Mouse (Mus musculus): ENCODE measurements around the gene Tnfrsf12a. TPM values are rescaled to one million over a fixed set of nuclear protein-coding genes. Genes with fewer than 3 reads are reported as not detected.

Gene Tnfrsf12a
- total RNA-seq, 2 experiments from 2014 or later, result 59.4 to 101 TPM

DNA sequence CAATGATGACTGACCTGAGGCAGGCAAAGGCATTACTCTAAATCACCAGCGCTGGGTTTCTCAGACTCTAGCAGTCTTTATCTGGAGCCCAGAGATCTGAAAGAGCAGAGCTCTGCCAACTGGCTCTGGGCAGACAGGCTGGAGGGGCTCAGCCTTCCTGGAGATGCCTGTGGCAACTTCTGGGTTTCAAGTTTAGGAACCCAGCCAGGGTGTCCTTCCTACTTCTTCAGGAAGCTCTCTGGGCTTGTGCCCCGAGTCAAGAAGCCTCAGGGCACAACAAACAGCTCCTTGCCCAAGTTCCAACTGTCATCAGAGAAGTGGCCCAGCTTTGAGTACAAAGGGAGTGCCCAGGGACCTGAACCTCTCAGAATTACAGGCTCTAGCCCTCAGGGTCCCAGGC, 22.9 kb downstream of the Tnfrsf12a start:
- intact Hi-C loops (cut with DNase I), result no loop called here
- no peak for DNase-seq

DNA sequence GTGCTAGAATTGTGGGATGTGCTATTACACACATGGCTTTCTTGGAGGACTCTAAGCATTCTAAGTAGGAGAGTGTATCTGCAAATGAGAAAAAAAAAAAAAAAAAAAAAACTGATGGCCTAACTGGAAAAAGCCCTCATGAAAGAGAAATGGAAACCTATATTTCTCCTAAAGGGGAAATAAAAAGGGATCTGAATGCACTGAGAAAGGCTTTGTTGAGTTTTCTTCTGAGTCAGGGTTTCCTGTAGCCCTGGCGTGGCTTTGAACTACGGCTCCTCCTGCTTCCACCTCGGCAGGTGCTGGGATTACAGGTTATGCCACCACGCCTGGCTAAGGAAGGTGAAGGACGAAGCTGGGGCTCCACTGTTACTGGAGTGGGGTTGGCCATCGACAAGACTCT, 23.3 kb downstream of the Tnfrsf12a start:
- intact Hi-C loops (cut with DNase I), result no loop called here
- no peak for DNase-seq

GRCm38 (mm10) chr17:23653324-23653723, 23.9 kb downstream of the Tnfrsf12a start:
- intact Hi-C loops (cut with DNase I), result no loop called here
- no peak for DNase-seq

- intact Hi-C loops (cut with DNase I), result no loop called here
- DNase-seq, result no peak
Observed at GRCm38 (mm10) chr17:23651363-23651762, 25.9 kb downstream of the Tnfrsf12a start.

GRCm38 (mm10) chr17:23645894-23646293, 31.4 kb downstream of the Tnfrsf12a start:
- intact Hi-C loops (cut with DNase I), result no loop called here
- no peak for DNase-seq

- intact Hi-C loops (cut with DNase I), result no loop called here
- DNase-seq, result no peak
Observed at GRCm38 (mm10) chr17:23644613-23645495, 32.4 kb downstream of the Tnfrsf12a start, which contains the start of gene Mmp25. Gene Mmp25 (minus strand): TSS chr17:23645277.

- intact Hi-C loops (cut with DNase I), result loop anchor here (2.0 kb wide), 1 partner anchor 60 kb away; no protein-coding TSS in a partner anchor
Observed at GRCm38 (mm10) chr17:23631241-23631640, 46.0 kb downstream of the Tnfrsf12a start.

DNA sequence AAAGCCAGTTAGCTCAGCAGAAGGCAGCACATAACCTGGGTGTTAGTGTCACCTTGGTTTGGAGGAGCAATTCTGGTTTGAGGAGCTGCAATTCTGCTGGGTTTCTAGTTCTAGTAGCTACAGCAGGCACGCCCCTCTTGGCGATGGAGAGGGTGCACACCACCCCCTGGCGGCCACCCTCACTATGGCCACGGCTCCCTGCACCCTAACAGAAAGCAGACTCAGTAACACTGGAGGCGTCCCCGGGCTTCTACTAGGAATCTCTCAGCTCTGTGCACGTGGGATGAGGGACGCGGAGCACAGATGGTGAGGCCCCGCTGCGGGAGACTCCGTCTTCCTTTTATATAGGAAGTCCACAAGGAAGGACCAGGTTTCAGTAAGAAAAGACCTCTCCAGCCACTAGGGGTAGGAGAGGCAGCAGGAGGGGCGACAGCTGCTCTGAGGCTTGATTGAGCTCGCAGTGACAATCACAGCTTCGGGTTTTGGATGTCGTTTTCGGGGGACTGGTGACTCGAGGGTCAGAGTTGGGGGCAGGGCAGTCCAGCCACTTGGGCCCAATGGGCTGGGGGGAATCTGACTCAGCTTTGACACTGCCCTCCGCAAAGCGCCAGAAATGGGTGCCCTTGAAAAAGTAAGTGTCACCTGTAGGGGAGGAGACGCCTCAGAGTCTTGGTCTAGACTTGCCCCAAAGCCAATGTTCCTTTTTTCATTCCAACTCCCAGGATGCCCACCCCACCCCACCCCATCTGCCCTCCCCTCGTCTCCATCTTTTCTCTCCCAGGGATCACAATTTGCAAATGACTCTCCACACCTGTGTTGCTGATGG, 46.9 kb downstream of the Tnfrsf12a start:
- peak; percentile 78 to 84 for DNase-seq
- intact Hi-C loops (cut with DNase I), result loop anchor here (2.0 kb wide), 1 partner anchor 60 kb away; no protein-coding TSS in a partner anchor

More at GRCm38 (mm10) chr17:23631241-23631640, 46.0 kb downstream of the Tnfrsf12a start:
- DNase-seq, result no peak

- no peak for DNase-seq
- intact Hi-C loops (cut with DNase I), result no loop called here
Observed at GRCm38 (mm10) chr17:23627813-23628212, 49.5 kb downstream of the Tnfrsf12a start.

Other genes with a start within 250 kb of the Tnfrsf12a start
- not detected for gene Vmn2r117, start 197.8 kb downstream of the Tnfrsf12a start, total RNA-seq (2021)
- 1 to 10 TPM; 4.9 to 5.1 TPM for gene Zfp213, start 113.2 kb downstream of the Tnfrsf12a start, total RNA-seq (2021)
- 1 to 10 TPM; 2.4 to 4.1 TPM for gene Zfp13, start 78.0 kb downstream of the Tnfrsf12a start, total RNA-seq (2021)
- gene Zscan10, start 76.6 kb downstream of the Tnfrsf12a start, total RNA-seq (2021), result not detected
- gene Mmp25, start 32.2 kb downstream of the Tnfrsf12a start, total RNA-seq (2021), result under 1 TPM in 1 of 2 experiments, not detected in 1; 0.14 TPM
- not detected for gene Bicdl2, start 17.0 kb downstream of the Tnfrsf12a start, total RNA-seq (2021)
- 100 to 1,000 TPM; 196 to 206 TPM for gene Hcfc1r1, start 3.9 kb downstream of the Tnfrsf12a start, total RNA-seq (2021)
- 10 to 100 TPM; 11.6 to 11.7 TPM for gene Thoc6, start 3.6 kb downstream of the Tnfrsf12a start, total RNA-seq (2021)
- gene Cldn6, start 1.8 kb upstream of the Tnfrsf12a start, total RNA-seq (2021), result not detected
- gene Cldn9, start 6.6 kb upstream of the Tnfrsf12a start, total RNA-seq (2021), result not detected
- gene 1520401A03Rik, start 45.3 kb upstream of the Tnfrsf12a start, total RNA-seq (2021), result not detected
- gene Pkmyt1, start 48.9 kb upstream of the Tnfrsf12a start, total RNA-seq (2021), result 1 to 10 TPM; 1.2 to 1.6 TPM
- gene Paqr4, start 63.4 kb upstream of the Tnfrsf12a start, total RNA-seq (2021), result 10 to 100 TPM; 20.0 to 28.5 TPM
- not detected for gene Kremen2, start 68.4 kb upstream of the Tnfrsf12a start, total RNA-seq (2021)
- gene Flywch1, start 94.1 kb upstream of the Tnfrsf12a start, total RNA-seq (2021), result 10 to 100 TPM; 31.8 to 33.3 TPM
- under 1 TPM; 0.78 to 0.81 TPM for gene Flywch2, start 108.6 kb upstream of the Tnfrsf12a start, total RNA-seq (2021)
- gene Srrm2, start 113.1 kb upstream of the Tnfrsf12a start, total RNA-seq (2021), result 100 to 1,000 TPM; 154 to 159 TPM
- gene Elob, start 151.7 kb upstream of the Tnfrsf12a start, total RNA-seq (2021), result 100 to 1,000 TPM; 345 to 363 TPM
- not detected for gene Prss33, start 158.6 kb upstream of the Tnfrsf12a start, total RNA-seq (2021)
- not detected for gene Prss32, start 166.4 kb upstream of the Tnfrsf12a start, total RNA-seq (2021)
- gene Prss41, start 166.7 kb upstream of the Tnfrsf12a start, total RNA-seq (2021), result not detected
- not detected for gene Prss21, start 190.6 kb upstream of the Tnfrsf12a start, total RNA-seq (2021)
- gene Dcpp1, start 203.4 kb upstream of the Tnfrsf12a start, total RNA-seq (2021), result not detected
- gene Dcpp2, start 203.4 kb upstream of the Tnfrsf12a start, total RNA-seq (2021), result not detected
- gene Dcpp3, start 240.0 kb upstream of the Tnfrsf12a start, total RNA-seq (2021), result not detected

Measured in heart, postnatal 36 days (tissue).